Mouse (Mus musculus) CD4-positive helper T cell, adult 2 months (primary cell): ENCODE data around the gene Wbp1l.

Experiments
- DNase-seq: peaks from one replicate; pipeline ENCODE4 v3.0.0-alpha.2; 2012; ENCODE audit warnings: low read depth, missing footprints, low spot score

Wbp1l gene

DNA sequence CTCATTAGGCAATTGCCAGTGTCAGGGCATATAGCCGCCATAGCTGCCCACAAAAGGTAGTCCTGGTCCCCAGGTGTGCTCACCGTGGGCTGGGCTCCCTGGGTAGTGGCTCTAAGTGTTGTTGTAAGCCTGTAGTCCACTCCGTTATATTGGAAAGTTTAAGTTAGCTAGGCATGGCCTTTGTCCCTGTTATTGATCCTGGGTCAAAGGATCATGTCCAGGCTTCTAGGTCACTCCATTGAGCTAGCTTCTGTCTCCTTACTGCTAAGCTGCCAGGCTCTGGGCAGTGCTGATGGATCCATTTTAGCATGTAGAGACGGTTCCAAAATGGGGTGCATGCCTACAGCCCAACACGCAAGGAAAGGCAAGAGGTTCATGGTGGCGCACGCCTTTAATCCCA is 59.5 kb downstream of the Wbp1l start:
- no peak for DNase-seq

- DNase-seq, result no peak
These were observed 60.0 kb downstream of the Wbp1l start for GRCm38 (mm10) chr19:46658851-46659250.

DNA sequence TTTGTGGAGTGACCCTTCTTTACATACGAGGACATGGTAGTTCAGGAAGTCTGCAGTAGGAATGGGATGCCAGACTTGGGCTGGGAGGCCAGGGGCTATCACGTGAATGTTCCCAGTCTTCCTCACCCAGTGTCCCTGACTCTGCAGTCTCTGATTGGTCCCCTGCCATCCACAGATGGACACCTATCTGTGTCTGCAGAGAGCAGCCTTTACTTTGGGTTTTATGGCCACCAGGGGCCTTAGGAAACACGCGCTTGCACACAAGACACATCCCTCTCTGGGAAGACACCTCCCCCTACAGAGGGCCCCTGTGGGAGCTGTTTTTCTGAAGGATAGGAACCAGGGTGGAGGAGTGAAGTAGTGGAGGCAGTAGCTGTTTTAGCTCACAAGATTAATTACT is 62.6 kb downstream of the Wbp1l start:
- DNase-seq, result no peak

DNA sequence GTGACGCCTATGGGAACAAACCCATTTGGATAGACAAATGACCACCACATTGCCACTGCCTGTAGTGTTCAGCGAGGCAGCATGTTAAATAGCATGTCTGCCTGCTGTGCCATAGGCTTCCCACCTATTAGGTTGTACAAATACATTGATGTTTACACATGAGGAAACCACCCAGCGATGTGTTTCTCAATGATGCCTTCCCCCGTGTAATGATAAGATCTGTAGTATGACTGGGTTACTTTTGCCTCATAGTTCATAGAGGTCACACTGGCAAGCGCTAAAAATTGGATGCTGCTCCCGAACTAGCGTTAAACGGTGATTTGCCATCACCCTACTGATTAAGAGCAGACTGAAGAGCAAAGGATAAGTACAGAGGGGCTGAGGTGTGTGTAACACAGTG is 63.3 kb downstream of the Wbp1l start:
- no peak for DNase-seq

- DNase-seq, result no peak
These were observed 63.9 kb downstream of the Wbp1l start for GRCm38 (mm10) chr19:46662784-46663183.

DNA sequence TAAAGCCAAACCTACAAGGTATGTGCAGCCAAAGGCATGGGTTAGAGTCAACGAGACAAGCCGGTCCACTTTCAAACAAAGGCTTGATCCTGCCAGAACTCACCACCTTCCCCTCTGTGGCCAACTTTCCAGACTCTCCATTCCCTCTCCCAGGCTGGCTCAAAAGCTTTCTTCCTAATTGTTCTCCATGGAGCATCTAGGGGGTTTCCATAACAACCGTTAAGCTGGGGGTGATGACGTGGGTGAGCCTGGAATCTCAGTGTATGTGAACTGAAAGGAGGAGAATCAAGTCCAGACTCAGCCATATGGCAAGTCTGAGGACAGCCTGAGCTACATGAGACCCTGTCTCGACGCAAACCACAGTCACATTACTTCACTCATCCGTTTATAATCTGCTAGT is 66.6 kb downstream of the Wbp1l start:
- no peak for DNase-seq

DNA sequence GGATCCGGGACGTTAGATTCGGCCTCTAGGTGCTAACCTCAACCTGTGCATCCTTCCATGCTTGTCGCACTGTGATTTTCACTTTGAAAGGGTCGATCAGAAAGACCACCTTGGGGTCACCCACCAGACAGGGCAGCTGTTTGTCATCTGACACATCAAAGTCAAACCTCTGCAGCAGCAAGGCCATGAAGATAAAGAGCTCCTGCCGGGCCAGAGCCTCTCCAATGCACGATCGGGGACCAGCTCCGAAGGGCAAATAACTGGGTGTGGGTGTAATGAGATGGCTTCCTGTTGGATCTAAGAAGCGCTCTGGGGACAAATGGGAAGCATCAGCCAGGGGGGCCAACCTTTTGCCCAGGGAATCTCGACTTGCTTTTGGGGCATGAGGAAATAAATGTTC is 68.4 kb downstream of the Wbp1l start:
- DNase-seq, result no peak

GRCm38 (mm10) chr19:46668263-46668662 is 69.4 kb downstream of the Wbp1l start:
- no peak for DNase-seq

- no peak for DNase-seq
These were observed 70.9 kb downstream of the Wbp1l start for GRCm38 (mm10) chr19:46669802-46670201.

- peak; percentile 26 for DNase-seq
These were observed 71.8 kb downstream of the Wbp1l start for GRCm38 (mm10) chr19:46670691-46671090.

- DNase-seq, result no peak
These were observed 74.0 kb downstream of the Wbp1l start, which contains the start of gene Cyp17a1 for GRCm38 (mm10) chr19:46672766-46673418. Gene Cyp17a1, minus strand, starts transcription at chr19:46673172.

GRCm38 (mm10) chr19:46675641-46676040 is 76.8 kb downstream of the Wbp1l start:
- no peak for DNase-seq

- DNase-seq, result no peak
These were observed 81.0 kb downstream of the Wbp1l start for GRCm38 (mm10) chr19:46679720-46680383.

DNA sequence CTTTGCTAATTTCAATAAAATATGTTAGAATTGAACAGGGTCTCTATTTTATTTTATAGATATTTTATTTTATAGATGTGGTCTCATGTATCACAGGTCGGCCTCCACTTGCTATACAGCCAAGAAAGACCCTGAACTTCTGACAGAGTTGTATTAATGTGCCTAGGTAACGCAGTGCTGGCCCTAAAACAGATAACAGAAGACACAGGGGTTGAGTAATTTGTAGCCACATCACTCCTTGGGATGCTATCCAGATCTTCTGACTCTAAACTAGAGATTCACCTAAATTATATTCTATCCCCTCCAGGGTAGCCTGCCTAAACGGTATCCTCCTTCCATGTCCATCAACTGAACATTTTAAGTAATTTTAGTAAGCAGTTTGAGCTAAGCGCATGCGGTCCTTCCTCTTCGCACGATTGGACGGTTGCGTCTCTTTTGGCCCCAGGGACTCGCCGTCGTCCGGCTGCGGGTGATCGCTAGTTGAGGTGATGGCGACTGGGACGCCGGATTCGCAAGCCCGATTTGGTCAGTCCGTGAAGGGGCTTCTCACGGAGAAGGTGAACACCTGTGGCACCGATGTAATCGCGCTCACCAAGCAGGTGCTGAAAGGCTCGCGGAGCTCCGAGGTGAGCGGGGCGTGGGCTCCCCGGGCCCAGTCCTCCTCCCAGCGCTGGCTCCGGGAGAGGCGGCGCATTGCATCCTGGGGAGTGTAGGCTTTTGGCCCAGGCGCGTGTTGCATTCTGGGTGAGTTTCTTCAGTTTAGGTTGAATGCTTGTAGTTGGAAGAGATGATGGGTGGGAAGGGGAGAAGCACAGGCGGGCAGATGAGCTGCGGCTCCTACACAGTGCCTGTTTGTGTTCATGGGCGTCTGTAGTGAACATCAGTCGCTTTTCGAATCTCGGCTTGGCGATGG is 90.8 kb downstream of the Wbp1l start, which contains the start of gene Borcs7:
Gene Borcs7, plus strand, starts transcription at position 447 of the 913 bp plus-strand sequence.
- DNase-seq, result peak; percentile 84

- DNase-seq, result no peak
These were observed 91.5 kb downstream of the Wbp1l start for GRCm38 (mm10) chr19:46690387-46690786.

DNA sequence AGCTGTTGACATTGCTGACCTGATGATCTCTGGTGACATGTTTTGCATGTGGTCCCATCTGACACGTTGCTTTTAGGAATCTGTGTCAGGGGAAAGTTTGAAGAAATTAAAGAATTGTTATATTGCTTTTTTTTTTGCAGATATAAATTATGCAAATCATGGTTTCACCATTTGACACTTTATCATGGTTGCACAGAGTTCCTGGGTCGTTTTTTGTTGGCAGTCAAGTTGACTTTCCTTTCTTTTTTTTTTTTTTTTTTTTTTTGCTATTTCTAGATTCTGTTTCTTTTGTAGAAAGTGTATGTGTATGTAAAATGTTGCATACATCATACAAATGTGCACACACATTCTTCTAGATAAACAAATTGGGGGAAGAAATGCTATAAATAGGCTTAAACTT is 92.2 kb downstream of the Wbp1l start:
- no peak for DNase-seq

DNA sequence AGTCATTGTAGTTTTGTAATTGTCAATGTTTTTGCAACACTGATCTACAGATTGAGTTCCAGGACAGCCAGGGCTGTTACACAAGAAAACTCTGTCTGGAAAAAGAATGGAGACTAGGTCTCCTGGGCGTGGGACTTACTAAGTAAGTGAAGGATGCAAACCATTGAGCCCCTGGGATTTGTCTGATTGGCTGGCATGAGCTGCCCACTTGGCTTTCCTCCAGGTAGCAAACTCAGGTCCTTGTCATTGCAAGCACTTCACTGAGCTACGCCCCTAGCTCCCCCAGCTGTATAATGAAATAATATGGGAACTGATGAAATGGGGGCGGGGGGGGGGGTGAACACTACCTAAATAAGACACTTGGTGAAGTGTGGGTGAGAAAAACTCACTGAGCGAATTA is 94.3 kb downstream of the Wbp1l start:
- no peak for DNase-seq

DNA sequence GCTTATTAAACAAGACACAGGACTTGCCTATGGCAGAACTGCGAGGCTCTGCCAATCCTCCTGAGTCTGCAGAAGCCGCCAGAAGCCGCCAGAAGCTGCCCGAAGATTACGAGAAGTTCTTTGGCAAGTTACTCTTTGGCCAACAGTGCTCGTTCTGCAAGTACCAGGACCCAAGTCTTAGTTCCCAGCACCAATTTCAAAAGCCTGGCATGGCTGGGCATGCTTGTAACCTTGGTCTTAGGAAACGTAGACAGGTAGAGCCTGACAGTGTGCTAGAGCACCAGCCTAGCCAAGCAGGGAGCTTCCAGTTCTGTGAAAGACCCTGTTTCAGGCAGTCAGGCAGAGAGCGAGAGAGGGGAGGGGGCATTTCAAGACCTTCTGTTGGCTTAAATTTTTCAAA is 97.6 kb downstream of the Wbp1l start:
- no peak for DNase-seq

DNA sequence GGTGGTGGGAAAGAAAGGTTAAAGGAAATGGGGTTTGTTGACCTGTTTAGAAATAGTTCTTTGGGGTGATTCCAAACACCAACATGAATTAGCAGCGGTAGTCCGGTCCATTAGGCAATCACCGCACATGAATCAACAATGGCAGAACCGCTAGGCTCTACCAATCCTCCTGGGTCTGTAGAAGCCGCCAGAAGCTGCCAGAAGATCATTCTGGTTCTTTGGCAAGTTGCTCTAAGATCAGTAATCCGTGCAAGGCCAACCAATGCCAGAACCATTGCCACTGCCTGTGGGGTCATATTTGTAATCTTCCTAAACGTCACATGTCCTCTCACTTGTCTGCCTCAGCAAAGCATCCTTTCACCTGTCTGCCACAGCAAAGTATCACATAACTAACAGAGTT is 98.1 kb downstream of the Wbp1l start:
- no peak for DNase-seq

DNA sequence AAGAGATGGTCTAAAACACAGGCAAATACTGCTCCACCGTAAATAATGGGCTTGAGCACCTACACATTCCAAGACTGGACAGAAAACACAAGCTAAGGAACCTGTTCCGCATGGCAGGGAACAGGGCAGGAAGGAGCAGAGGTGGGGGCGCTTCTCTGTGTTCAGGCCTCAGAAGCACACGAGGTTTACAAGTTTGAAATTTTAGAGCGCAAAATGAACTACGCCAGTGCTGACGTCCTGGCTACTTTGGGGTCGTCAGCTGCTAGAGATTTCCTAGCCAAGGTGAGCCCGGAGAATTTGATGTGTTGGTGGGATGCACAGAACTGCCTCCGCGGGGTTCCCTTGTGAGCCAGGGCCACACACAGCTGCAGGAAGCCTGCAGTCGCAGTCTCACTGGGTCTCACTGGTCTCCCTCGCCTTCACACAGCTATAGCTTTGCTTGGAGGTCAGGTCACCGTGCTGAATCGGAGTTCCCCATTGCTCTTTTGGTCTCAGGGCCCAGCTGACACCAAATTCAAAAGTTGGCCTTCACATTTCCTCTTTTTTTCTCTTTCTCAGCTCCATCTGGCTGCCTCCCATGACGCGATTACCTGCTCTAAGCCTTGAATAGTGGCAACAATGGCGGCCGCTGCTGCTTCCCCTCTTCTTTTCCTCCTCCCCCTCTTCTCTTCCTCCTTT is 99.1 kb downstream of the Wbp1l start:
- no peak for DNase-seq

DNA sequence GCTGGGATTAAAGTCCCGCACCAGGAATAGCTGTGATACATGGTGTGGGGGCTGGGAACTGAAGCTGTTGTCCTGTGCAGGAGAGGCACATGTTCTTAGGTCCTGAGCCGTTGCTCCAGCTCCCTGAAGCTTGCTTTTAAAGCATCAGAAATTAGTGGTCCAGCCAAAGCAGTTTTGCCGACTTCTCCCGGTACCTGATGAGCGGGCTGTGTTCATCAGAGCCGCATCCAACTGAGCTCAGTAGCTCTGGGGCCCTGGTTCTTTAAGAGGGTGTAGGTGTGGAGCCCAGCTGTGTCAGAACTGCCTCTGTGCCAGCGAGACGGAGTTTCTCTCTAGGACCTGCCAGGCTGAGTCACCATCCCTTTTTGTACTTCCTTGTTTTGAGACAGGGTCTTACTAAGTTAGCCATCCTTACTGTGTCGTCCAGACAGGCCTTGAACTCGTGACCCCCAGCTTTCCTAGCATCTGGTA is 100.2 kb downstream of the Wbp1l start:
- no peak for DNase-seq

DNA sequence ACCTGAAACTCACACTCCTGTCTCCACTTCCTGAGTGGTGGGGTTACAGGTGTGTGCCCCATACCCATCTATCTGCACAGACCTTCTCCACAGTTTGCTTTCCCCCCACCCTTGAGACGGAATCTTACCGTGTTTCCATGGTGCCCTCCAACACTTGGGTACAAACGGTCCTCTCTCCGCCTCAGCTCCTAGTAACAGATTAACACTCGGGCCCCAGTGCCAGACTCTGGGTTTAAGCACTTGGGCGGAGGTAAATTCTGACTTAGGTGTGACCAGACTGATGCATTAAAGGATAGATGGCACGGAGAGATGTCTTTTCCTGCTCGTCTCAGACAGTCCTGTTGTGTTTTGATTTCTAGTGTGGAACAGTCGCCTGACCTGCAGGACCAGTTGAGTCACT is 102.3 kb downstream of the Wbp1l start:
- no peak for DNase-seq
